Mouse (Mus musculus) cerebellum, adult 9-11 months (tissue): ENCODE measurements at regions not wholly inside any gene's neighbourhood (a gene's known extent, or its start where the extent isn't known, plus 50 kb on each side); places are given as distances from the start of the nearest gene placed in this dataset.
"Not testable (repeated sequence)": the region's sequence is repeated elsewhere in the genome, so short reads cannot be mapped to it uniquely, and the experiment has no call there.

Experiments
- DNase-seq: peaks from one replicate; pipeline ENCODE4 v3.0.0; 2022

DNA sequence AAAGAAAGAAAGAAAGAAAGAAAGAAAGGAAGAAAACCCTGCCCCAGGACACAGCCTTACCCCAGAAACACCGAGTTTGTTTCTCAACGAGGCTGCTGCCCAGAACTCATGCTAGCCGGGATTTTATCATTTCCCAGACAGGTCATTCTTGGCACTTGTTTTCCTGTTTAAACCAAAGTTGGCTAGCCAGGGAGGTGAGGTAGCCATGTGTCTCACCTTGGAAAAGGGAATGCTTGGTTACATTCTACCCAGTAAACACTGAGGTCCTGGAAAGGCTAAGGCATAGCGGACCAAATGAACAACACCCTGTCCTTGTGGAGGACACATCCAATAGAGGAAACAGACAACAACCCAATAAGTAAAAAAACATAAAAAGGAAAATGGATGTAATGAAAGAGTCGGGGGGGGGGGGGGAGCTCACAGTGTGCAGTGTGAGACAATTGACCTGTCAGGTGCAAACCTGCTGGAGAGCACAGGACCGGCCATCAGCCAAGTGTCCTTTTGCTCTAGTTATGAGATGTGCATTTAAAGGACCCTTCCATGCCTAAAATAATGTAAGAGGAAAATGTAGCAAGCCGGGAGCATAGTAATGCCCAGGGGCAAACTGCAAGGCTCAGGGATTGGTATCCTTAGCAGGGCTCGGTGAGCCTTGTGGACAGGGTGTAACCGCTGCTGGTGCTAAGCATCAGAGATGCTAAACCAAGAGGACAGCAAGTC lies 78.2 kb upstream of the Fzd7 start:
- DNase-seq: peak; percentile 72

DNA sequence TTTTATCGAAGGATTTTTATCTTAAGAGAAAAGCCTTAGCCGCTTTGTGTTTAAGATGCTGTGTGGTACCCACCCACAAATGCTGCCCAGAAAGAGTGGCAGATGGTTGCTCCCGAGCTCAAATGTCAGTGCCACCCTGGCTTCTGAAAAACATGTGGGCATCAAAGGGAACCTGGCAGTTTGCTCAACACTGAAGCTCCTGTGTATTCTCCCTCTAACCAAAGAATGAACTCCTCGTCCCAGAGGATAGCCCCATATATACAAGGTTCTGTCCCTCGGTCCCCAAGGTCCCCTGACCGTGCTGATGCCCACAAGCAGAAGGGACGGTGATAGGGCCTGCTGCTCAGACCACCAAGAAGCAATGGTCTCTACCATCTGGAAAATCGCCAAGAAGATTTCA lies 76.9 kb upstream of the Fzd7 start:
- DNase-seq: peak; percentile 86

DNA sequence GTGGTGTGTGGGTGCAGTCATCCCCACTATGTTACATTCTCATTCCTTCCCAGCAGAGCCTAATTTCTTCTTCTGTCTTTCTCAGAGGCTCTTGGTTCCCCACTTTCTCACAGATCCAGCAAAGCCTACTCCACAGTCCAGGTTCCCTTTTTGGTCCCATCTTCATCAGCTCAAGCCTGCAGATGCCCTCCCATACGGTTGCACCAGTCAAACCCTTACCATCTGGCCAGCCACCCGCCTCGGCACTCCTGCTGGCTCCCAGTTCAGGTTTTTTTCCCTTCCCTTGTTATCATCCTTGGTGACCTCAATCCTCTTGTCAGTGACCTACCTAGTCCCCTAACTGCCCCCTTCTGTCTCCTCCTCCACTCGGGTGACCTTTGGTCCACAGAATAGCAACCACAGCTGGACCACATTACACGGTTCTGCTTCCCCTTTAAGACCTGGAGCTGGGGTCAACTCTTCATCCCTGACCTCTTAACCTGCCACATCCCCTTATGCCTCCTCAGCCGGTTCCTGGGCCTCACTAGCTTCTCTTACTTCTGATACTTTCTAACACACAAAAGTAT lies 75.4 kb upstream of the Fzd7 start:
- peak; percentile 76 for DNase-seq

DNA sequence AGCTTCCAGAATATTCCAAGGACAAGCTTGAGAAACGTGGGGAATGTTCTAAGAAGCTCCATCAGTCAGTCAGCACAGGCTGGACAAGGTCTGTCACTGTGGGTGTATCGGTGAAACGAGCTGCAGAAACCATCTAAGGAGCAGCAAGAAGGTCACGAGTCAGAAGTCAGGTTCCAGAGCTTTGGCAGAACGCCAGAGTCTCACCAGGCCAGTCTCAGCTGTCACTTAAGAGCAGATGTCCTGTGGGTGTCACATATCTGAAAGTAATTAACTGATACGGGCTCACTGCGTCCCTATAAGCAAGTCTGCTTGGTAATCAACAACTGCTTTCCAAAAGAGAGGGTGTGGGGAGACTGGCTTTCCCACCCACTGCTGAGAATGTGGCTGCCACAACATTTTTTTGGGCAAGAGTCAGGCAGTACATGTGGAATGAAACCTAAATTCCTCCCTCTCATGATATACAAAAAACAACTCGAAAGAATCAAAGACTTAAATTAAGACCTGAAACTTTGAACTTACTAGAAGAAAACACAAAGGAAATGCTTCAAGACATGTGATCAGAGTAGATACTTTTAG lies 72.6 kb upstream of the Fzd7 start:
- DNase-seq: no peak

DNA sequence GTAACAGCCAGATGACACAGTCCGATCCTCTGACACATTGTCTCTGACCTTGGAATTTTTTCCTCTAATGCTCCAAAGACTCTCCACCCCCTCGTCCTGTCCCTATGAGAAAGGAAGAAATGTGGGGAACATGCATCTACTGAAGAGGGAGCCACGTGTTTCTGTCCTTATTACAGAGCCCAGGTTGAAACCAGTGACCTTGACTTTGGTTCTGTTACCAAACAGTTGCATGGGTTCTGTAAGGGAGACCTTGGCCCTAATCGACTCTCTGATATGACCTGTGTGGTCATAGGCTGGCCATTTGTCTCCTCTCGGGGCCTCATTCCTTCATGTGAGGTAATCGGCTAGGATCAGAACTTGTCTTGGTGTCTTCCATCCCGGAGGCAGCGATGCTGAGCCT lies 69.0 kb upstream of the Fzd7 start:
- DNase-seq: no peak

DNA sequence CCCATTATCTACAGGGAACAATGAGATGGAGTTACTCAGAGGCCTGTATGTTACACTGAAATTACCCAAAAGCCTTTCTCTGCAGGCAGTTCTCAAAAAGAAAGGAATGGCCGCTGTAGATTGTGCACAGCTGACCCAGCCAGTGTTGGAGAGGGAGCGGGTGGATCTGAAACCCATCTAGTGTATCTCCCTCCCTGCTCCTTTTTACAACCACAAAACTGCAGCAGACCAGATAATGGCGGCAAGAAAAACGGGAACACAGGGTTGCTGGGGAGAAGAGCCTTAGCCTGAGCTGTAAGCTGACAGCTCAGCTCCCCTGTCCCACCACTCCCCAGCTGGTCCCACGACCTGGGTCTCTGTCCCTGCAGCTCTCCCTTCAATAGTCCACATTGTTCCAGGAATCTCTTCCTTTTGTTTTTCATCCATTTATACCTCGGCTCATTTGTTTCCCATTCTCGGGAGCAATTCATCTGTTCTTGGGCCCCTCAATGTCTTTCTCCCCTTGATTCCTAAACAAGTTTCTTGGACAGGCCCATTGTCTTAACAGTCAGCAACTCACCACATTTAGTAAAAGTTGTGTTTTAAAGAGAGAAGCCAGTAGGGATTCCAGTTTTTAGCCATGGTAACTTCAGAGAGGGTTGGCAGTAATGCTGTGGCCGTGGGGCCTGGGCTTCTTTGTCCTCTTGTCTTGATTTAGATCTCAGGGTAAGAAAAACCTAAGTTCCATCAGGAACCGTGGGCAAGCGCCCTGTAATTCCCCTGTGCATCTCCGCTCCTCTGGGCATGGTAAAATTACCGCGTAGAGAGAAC lies 67.6 kb upstream of the Fzd7 start:
- no peak for DNase-seq

DNA sequence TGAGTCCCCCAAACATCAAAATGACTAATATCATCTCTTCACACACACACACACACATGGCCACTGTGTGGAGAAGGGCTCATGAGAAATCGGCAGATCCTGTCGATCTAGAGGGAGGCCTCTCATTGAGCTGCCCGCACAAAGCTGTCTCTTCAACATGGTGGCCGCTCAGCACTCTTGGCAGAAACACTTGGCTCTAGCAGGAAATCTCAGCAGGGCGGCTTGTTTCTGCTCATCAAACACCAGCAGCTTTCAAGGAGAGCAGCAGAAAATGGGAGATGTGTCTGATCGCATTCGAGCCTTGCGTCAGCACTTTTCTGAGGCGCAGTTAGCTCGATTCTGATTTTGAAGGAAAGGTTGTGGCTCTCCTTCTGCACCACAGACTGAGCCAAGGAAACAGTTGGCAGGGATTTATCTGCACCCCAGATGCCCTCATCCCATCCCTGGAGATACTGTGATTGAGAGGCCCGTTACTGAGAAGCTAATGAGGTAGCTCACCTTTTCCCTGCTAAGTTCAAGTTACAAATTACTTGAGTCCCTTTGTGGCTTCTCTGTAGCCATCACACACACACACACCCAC lies 66.4 kb upstream of the Fzd7 start:
- DNase-seq: peak; percentile 90

DNA sequence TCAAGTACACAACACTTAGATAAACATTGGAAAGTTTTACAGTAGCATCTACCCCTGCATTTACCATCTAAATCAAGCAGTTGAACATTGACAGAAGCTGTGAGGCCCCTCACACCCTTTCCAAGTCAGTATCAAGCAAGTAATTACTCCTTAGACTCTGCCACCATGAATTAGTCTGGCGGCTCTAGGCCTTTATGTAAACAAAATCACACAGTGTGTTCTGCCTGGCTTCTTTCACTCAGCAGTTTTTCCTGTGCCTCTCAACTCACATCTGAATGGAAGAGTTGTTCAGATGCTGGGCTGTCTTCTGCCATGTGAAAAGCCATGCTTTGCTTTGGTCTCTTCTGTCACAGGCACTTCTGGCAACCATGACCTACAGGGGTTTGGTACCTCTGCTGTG lies 64.9 kb upstream of the Fzd7 start:
- no peak for DNase-seq

DNA sequence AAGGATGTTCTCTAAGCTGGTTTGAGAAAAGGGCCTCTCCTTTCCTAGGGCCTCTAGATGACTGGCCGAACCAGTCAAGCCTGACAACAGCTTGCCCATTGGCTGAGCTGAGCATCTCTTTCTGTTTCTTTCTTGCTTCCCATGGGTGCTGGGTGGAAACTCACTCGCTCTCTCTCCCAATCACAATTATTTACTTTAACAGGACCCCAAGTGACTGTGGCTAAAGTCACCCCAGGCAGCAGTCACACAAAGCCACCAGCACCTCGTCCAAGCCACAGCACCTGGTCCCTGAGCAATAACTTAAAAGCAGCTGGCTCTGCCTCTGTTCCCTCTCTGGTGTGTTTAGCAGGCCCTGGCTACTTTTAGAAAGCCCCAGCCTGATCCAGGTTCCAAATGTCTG lies 64.3 kb upstream of the Fzd7 start:
- no peak for DNase-seq

DNA sequence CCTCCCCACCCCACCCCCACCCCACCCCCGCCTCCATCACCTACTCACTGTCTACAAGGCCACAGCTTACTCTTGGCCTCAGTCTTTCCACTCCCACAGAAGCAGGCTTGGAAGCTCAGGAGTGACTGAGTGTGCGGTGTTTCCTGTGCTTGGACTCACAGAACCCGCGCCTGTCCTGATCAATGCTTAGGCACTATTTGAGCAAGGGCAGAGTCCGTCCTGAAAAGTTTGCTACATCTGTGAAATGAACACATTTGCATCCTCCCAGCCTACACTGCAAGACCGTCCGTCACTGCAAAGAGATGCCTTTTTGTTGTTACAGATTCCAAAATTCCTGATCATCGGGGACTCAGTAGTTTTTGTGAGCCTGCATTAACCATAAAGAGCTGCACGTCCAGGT lies 63.5 kb upstream of the Fzd7 start:
- no peak for DNase-seq

DNA sequence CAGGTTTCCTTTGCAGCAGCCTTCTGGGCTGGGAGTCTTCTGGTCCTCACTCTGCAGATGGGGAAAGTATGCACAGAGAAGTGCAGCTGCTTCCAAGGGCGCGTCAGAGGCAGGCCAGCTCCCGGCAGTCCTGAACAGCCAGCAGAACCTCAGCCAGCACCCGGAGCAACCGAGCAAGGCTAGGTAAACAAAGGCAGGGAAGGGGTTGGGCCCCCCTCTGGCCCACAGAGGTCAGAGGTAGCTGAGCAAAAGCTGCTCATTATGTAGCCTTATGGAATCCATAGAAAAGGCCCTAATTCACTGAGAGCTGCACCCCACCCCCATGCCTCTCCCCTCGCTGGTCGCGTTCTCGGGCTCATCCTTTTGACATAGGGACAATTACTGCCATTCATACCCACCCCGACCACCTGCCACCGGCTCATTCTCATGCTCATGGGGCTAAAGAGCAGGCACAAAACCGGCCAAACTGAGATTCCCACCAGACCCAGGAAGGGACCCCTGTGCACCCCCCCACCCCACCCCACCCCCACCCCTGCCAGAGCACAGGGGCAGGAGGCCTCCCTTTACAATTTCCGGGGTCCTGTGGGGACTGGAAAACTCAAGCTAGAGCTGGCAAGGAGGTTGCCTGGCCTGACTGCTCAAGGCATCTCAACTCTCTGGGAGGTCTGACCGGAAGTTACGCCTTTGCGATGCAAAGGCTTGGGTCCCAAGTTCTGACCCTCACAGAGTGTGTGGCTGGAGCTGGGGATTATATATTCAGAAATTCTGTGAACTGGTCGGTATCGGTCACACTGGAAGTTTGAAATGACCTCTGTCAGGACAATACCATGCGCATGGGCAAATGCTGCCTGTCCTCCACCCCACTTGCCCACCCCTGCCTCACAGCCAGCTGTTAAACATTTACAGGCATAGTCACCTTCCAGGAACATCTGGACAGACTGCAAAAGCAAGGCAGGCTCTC lies 59.0 kb upstream of the Fzd7 start:
- no peak for DNase-seq

DNA sequence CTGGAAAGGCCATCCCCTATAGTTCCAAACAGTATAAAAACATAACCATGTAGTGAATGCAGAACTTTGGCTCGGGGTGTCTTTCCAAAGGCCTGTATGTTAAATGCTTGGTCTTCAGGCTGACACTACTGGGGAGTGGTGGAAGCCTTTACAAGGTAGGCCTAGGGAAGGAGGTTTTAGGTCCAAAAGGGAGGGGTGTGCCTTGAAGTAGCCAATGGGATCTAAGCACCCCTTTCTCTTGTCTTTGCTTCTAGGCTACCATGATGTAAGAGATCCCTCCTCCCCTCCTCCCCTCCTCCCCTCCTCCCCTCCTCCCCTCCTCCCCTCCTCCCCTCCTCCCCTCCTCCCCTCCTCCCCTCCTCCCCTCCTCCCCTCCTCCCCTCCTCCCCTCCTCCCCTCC lies 56.5 kb upstream of the Fzd7 start:
- DNase-seq: not testable (repeated sequence)

DNA sequence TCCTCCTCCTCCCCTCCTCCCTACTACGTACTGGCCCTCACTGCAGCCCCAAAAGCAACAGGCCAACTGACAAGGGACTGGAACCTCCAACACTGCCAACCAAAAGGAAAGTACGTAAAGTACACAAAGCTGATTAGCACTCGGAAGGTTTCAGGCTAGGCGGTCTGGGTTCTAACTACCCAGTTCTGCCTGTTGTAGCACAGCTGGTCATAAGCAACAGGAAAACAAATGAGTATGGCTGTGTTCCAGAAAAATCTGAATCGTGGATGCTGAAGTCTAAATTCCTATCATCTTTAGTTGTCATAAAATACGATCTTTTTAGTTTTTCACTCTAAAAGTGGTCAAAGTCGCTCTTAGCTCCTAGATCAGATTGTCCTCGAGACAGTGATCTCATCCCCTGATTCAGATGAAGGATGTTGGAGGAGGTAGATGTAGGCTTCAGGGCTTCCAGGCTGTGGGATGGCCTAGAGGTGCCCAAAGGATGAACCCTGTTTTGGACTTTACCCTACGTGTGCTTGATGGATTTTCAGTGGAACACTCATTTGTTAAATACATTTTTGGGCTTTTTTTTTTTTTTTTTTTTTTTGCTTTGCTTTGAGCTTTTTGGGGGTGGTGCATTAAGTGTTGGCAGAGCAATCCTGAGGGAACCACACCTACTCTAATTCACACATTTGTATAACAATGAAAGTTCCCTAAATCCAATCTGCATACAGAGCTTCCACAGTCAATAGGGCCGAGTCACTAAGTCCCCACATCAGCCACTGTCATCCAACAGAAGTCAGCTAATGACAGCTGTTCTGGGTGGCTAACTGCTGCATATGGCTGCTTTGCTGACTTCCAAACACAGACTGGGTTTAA lies 55.6 kb upstream of the Fzd7 start:
- no peak for DNase-seq

DNA sequence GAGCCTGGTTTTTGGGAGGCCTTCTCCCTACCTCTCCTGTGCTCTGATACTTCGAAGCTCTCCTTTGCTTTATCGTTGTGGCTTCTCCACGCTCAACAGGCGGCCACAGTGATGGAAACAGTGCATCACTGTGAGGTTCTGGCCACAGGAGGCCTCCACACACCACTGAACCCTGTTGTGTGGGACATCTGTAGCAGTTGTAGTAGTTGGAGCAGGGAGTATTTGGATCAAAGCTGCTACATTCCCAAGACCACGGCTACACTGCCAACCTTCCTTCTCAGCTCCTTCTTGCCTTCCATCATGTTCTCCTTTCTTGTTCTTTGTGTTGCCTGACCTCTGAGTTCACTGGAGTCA lies 55.0 kb upstream of the Fzd7 start:
- DNase-seq: no peak

DNA sequence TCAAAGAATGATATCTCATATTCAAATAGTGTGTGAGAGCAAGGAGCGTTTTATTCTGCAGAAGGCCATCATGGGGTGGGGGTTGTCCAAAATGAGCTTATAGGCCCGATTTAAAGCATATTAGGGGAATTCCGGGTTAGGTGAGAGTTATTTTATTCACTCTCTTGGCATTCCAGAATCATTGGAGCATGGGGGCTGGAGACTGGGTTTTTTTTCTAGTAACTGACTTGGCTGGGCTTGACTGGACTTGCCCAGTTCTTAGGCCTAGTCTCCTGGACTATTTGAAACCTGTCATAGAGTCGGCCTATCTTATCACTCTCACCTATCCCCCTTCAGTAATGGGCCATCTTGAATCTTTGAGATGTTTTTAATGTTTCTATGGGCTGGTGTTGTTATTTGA lies 52.9 kb upstream of the Fzd7 start:
- no peak for DNase-seq

DNA sequence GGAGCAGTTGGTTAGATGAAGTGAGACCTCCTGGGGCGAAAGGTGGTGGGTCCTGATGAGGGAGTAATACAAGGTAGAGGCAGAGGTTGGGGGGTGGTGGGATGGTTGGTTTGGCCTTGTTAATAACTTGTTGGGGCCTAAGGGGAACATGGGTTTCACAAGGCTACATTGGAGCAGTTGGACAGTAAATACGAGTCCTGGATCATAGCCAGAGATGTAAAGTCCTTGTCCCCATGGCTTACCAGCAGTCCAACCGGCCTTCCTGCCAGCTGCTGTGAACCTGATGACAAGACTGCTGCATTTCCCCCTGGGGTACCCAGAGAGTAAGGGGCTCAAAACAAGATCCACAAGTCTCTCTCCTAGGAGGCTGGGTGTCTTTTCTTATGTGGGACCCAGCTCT lies 52.0 kb upstream of the Fzd7 start:
- no peak for DNase-seq

DNA sequence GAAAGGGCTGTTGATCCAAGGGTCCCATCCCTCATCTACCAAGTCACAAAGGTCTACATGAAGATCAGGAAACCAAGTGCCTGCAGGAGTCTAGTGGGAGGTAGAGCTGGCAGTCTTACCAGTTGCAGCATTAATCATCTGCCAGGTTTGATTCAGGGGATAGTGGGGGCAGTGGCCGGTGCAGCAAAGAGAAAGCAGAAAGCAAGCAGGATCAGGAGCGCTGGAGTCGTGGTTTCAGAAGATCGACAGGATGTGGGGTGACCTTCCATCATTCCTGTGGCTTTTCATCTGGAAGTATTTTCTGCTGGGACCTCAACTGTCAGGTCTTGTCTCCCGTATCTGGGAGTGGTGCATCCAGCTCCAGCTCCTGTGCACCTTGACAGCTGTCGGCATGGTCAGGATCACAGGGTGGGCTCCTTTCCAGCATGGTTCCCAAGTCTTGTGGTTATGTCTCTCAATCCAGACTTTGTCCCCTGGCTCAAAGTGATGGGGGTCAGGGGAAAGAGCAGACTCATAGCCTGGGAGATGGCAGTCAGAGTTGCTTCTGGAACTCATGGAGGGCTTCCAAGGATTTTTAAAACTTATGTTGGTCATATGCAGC lies 51.2 kb upstream of the Fzd7 start:
- DNase-seq: no peak
